Mouse (Mus musculus): Measurements from ENCODE around the gene Golgb1. TPM values are rescaled to one million over a fixed set of nuclear protein-coding genes. Genes with fewer than 3 reads are reported as not detected.

The Golgb1 gene
- total and polyA plus RNA-seq, 3 experiments: 16.8 to 35.0 (median 34.1) TPM

DNA sequence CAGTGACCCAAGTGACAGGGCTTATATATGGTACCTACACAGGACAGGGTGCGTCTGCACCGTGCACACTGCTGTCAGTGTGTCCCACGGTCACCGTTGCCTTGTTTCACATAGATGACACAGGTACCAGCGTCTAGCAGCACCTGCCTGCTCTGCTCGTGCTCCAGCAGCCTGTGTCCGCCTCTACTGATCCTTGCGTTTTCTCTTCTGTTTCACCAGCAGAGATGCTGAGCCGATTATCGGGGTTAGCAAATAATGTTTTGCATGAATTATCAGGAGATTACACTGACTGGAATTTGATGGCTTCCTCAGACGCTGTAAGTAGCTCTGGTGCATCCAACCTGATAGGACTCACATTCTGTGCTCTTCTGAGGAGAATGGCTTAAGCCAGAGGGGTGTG is 11.0 kb downstream of the Golgb1 start:
- Histone ChIP-seq H3K27ac (ENCODE audit: control insufficient read depth, low read depth, low read length) (no peak overlapping the region), H3K4me3 (ENCODE audit: control insufficient read depth in 1 of 2, insufficient read depth in 1 of 2, low read depth in 2 of 2, low read length in 2 of 2) (no peak overlapping the region), H3K9ac (ENCODE audit: control insufficient read depth, low read depth, low read length, poor library complexity, severe bottlenecking) (no peak overlapping the region), H3K79me2 (ENCODE audit: control insufficient read depth, insufficient read depth, low read length, poor library complexity) (no peaks in the 10 kb centered on the region; the same call in 1 of the 2 replicates), H3K4me1 (ENCODE audit: control insufficient read depth in 1 of 2, insufficient read depth in 2 of 2, low read length in 2 of 2) (peaks cover 7 to 9% of the 10 kb centered on the region in 2 experiments), H3K9me3 (replicated peaks; ENCODE audit: insufficient read depth, low read length) (no peaks in the 10 kb centered on the region), H3K36me3 (ENCODE audit: control insufficient read depth in 1 of 2, insufficient read depth in 2 of 2, low read length in 2 of 2) (peaks cover 2 to 13% of the 10 kb centered on the region in 2 experiments; a peak in 3 of 4 replicates), H3K27me3 (ENCODE audit: control insufficient read depth in 1 of 2, insufficient read depth in 2 of 2, low read length in 2 of 2) (no peaks in the 10 kb centered on the region)
- TF ChIP-seq POLR2AphosphoS5 (IDR thresholded peaks at IDR 0.05; ENCODE audit: borderline replicate concordance, low read depth, low read length) (no peak), RCOR1 (IDR thresholded peaks at IDR 0.05; ENCODE audit: low read depth, low read length) (no peak), TCF12 (IDR thresholded peaks at IDR 0.05; ENCODE audit: low read depth, low read length) (no peak), HCFC1 (IDR thresholded peaks at IDR 0.05; ENCODE audit: low read depth, low read length) (no peak), MYB (IDR thresholded peaks at IDR 0.05; ENCODE audit: low read depth, low read length) (no peak), EP300 (IDR thresholded peaks at IDR 0.05; ENCODE audit: low read depth in 1 of 2, low read length in 2 of 2) (no peak), NELFE (IDR thresholded peaks at IDR 0.05; ENCODE audit: low read depth, low read length) (no peak), USF1 (IDR thresholded peaks at IDR 0.05; ENCODE audit: low read depth, low read length) (no peak), KAT2A (conservative IDR thresholded peaks at IDR 0.05; ENCODE audit: low read depth, low read length) (no peak), UBTF (IDR thresholded peaks at IDR 0.05; ENCODE audit: borderline replicate concordance, insufficient read depth, low read depth, low read length) (no peak), SMC3 (IDR thresholded peaks at IDR 0.05; ENCODE audit: low read depth, low read length) (no peak), MAFK (IDR thresholded peaks at IDR 0.05; ENCODE audit: borderline replicate concordance, low read depth, low read length) (no peak), TBP (IDR thresholded peaks at IDR 0.05; ENCODE audit: low read depth, low read length) (no peak), RAD21 (IDR thresholded peaks at IDR 0.05; ENCODE audit: low read depth, low read length) (no peak), MAX (IDR thresholded peaks at IDR 0.05; ENCODE audit: low read length) (no peak), MXI1 (IDR thresholded peaks at IDR 0.05; ENCODE audit: low read depth, low read length) (no peak), MYC (IDR thresholded peaks at IDR 0.05; ENCODE audit: low read depth, low read length) (no peak)
- DNase-seq (ENCODE audit: low read depth, low spot score): no peak

DNA sequence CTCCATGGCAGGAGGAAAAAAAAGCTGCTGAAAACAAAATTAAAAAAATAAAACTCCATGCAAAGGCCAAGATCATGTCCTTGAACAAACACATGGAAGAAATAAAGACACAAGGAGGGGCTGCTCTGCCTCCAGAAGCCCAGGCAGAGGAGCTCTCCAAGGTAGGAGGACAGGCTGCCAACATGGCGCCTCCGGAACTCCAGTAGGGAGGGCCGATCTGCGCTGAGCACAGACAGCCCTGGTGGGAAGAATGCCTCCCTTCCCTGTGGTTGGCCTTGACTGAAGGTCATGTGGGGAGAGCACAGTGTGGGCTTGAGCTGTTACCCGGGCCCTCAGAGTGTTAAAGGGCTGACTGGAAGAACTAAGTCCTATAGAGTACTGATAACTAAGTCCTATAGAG is 12.6 kb downstream of the Golgb1 start:
- TF ChIP-seq RAD21 (IDR thresholded peaks at IDR 0.05; ENCODE audit: low read depth, low read length) (no peak), MAX (IDR thresholded peaks at IDR 0.05; ENCODE audit: low read length) (no peak), RCOR1 (IDR thresholded peaks at IDR 0.05; ENCODE audit: low read depth, low read length) (no peak), USF2 (IDR thresholded peaks at IDR 0.05; ENCODE audit: borderline replicate concordance in 1 of 2, insufficient read depth in 1 of 2, low read depth in 1 of 2, low read length in 2 of 2) (no peak), JUND (IDR thresholded peaks at IDR 0.05; ENCODE audit: low read depth, low read length) (no peak), TBP (IDR thresholded peaks at IDR 0.05; ENCODE audit: low read depth, low read length) (no peak), TAL1 (IDR thresholded peaks at IDR 0.05; ENCODE audit: low read length) (no peak), NRF1 (IDR thresholded peaks at IDR 0.05; ENCODE audit: insufficient read depth, low read depth, low read length, poor library complexity, severe bottlenecking) (no peak), NELFE (IDR thresholded peaks at IDR 0.05; ENCODE audit: low read depth, low read length) (no peak), CHD1 (IDR thresholded peaks at IDR 0.05; ENCODE audit: low read depth, low read length) (no peak), ZNF384 (IDR thresholded peaks at IDR 0.05; ENCODE audit: low read depth, low read length) (no peak), GATA1 (IDR thresholded peaks at IDR 0.05; ENCODE audit: low read depth, low read length) (no peak), HCFC1 (IDR thresholded peaks at IDR 0.05; ENCODE audit: low read depth, low read length) (no peak)
- Histone ChIP-seq H3K4me3 (ENCODE audit: control insufficient read depth in 1 of 2, insufficient read depth in 1 of 2, low read depth in 2 of 2, low read length in 2 of 2) (no peak overlapping the region), H3K9me3 (replicated peaks; ENCODE audit: insufficient read depth, low read length) (no peaks in the 10 kb centered on the region), H3K27me3 (ENCODE audit: control insufficient read depth in 1 of 2, insufficient read depth in 2 of 2, low read length in 2 of 2) (no peaks in the 10 kb centered on the region), H3K79me2 (ENCODE audit: control insufficient read depth, insufficient read depth, low read length, poor library complexity) (no peaks in the 10 kb centered on the region; the same call in 1 of the 2 replicates), H3K27ac (ENCODE audit: control insufficient read depth, low read depth, low read length) (no peak overlapping the region), H3K36me3 (ENCODE audit: control insufficient read depth in 1 of 2, insufficient read depth in 2 of 2, low read length in 2 of 2) (peaks cover 2 to 15% of the 10 kb centered on the region in 2 experiments; a peak in 3 of 4 replicates), H3K9ac (ENCODE audit: control insufficient read depth, low read depth, low read length, poor library complexity, severe bottlenecking) (no peak overlapping the region), H3K4me1 (ENCODE audit: control insufficient read depth in 1 of 2, insufficient read depth in 2 of 2, low read length in 2 of 2) (peaks cover 9 to 10% of the 10 kb centered on the region in 2 experiments)
- no peak for DNase-seq (ENCODE audit: low read depth, low spot score)

Measured in MEL (cell line).